Mouse (Mus musculus) kidney, adult 11 months (tissue): Measurements from ENCODE around the gene Cyp2a5.
"Not testable (repeated sequence)": the region's sequence is repeated elsewhere in the genome, so short reads cannot be mapped to it uniquely, and the experiment has no call there.

Experiments
- DNase-seq: peaks from one replicate; pipeline ENCODE4 v3.0.0; 2022

Gene Cyp2a5

DNA sequence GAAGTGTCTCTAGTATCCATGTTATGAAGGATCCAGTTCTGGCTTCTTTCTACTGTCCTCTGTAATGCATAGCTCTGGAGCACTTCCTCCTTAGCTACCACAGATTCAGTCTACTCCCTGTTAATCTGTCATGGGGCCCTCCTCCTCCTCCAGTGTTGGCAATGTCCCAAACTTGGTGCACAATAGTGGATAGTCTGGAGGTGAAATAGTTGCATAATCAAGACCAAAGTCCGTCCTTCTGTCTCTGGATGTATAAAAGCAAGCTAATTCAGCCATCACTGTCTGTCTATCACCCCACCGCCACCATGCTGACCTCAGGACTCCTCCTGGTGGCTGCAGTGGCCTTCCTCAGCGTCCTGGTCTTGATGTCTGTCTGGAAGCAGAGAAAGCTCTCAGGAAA, at the start of gene Cyp2a5:
Gene Cyp2a5, plus strand, starts transcription at position 247 of the 400 bp plus-strand sequence.
- peak; percentile 86 for DNase-seq

DNA sequence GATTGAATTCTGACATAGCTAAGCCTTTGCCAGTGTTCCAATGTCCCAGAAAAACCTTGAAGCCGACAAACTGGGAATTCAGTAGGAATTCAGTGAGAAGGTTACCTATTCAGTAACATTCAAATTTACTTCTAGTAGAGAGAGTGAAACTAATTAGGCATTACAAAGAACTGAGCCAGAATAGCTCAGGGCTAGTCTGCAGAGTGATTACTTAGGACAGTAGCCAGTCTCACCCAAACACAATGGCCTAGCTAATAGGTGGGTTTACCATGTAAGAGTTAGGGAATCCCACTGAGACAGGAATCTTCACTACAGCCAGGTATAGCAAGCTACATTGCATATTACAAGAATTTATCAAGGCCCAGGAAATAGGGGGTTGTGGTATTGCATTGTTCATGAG, 49.1 kb upstream of the Cyp2a5 start:
- DNase-seq: not testable (repeated sequence)

DNA sequence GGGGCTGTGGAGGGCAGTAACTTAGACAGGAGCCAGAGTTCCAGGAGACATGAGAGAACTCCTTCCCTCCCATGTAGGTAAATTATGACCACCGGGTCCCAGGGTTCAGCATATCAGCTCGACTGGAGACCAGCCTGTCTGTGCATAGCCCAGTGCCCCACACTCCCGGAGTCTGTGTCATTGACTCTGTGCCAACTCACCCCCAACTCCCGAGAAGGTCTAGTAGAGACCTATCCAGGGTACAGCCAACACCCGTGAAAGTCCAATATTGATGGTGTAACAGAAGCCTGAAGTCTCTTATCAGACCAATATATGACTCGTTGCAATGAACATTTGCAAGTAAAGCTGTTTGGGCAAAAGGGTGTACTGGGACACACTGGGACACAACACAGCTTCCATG, 45.1 kb upstream of the Cyp2a5 start:
- DNase-seq: no peak

DNA sequence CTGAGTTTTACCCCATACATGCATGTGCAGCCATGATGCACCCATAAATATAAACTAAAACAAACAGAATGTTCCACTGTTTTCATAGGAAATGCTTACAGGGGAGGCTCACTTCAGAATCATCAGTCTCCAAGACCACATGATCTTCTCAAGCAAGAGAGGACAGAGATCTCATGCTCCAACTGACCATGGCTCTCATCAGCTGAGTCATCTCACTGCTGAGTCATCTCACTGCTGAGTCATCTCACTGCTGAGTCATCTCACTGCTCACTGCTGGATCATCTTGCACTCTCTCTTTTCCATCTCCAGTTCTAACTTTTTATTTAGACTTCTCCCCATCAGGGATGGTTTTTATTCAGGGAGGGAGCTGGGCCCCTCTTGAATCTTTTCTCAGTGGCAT, 35.0 kb upstream of the Cyp2a5 start:
- no peak for DNase-seq

DNA sequence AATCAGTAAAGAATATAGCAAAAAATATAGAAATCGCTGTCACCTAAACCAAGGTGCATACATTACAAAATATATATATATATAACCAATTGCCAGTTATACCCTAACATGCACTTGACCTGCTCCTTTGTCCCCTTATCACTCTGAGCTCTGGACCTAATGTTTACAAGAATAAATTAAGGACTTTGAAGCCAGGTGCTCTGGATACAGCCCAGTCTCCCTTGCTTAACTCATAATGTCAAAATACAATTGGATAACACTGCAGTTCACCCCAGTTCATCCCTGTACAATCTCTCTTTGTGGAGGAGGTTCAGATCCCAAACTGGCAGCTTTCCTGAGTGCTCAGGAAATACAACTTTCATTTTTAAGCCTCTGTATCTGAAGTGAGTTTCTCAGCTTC, 34.1 kb upstream of the Cyp2a5 start:
- no peak for DNase-seq

DNA sequence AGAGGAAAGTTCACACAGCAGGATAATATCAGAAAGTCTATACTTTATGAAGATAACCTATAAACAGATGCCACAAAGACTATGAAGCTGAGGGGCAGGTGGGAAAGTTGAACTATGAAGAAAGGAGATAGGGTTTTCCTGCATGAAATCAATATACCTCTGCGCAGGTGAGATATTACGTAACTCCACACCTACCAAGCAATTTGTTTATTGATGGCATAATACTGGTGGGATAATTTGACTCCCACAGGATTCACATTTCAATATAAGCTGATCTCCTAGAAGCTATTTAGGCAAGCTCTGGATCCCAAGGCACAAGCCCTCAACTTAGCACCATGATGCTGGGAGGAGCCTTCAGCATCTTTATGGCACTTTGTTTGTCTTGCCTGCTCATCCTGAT, 26.5 kb upstream of the Cyp2a5 start, which contains the start of gene Cyp2g1:
Gene Cyp2g1, plus strand, starts transcription at position 301 of the 400 bp plus-strand sequence.
- no peak for DNase-seq

DNA sequence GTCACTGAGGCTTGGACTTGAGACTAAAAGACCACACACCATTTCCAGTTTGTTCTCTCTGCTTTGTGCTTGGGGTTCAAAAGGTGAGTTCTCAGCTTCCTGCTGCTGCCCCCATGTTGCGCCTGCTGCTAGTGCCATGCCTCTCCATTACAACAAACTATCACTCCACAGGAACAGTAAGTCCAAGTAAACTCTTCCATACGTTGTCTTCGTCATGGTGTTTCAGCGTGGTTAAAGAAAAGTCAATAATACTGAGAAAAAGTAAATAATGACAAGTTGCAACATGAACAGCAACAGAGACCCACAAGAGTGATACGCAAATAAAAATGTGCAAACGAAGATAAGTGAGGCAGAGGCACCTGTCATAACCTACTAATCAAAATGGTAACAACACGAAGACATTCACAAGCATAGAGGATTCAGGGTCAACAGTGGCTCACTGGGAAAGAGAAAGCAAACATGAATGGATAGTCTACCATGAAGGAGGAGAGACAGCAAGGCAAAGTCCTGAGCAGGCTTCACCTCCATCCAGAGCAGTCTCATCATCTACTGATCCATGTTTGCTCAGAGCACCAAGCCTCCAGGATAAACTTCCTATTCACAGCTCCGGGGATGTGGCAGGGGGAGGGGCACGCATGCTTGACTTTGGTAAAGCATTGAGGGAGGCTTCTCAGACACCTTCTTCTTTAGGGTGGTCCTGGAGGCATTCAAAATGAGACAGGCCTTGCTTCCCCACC, 3.4 kb upstream of the Cyp2a5 start:
- DNase-seq: not testable (repeated sequence)

DNA sequence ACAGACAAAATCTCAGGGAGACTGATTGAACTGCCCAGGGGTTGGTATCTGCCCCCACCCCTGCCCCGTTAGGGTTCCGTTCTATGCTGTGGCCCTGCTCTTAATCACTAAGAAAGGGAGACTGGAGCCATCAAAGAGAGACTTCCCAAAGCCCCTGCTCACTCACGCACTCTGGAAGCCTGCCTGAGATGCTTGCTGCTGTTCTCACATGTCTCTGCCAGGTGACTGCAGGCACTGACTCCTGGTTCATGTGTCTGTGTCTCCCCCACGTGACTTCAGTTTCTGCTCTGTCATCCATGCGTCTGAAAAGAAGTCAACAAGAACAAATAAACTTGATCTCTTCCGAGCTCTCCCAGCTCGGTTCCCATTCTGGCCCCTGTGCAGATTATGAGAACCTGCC, 2.4 kb upstream of the Cyp2a5 start:
- peak; percentile 92 for DNase-seq

DNA sequence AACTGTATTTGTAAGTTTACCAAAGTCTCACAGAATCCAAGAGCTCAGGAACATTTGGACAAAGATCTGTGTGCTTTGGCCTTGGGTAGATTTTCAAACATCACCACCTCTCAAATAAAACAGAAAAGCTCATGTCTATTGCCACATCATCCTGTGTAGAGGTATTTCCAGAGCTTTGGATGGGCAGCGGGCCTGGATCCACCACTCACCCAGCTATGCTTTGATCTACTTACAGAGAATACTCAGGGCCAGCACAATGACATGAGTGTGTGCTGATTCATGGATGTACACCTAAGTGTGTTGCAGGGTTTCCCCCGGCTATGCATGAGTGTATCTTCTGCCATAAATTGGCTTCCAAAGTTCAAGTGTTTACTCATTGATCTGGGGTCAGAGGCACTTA, 8.3 kb downstream of the Cyp2a5 start:
- not testable (repeated sequence) for DNase-seq

DNA sequence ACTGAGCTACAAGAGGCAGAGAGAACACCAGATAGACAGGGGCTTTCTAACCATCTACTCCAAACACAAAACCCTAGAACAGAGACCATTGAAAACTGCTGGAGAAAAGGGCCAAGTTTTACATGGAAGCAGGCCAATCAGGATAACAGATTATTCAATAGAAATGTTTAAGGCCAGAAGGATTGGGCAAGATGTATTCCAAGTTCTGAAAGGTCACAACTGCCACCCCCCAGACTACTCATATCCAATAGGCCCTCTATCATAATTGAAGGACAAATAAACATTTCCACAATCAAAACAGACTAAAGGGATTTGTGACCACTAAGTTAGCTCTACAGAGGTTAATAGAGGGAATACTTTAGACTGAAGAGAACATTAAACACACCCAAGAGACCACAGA, 15.0 kb downstream of the Cyp2a5 start:
- not testable (repeated sequence) for DNase-seq

DNA sequence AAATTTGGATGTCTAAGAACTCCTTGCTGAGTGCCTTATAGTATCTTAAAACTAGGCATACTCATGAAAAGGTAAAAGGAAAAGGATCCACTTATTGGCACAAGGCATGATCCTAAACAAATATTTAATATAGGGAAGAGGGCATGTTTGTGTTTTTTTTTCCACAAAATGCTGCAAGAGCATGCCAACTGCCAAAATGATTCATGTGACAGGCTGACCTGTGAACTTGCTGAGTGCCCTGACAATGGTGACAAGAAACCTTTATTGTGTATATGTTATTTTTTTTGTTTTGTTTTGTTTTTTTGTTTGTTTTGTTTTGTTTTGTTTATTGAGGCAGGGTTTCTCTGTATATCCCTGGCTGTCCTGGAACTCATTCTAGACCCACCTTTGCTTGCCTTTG, 43.5 kb downstream of the Cyp2a5 start:
- DNase-seq: not testable (repeated sequence)

DNA sequence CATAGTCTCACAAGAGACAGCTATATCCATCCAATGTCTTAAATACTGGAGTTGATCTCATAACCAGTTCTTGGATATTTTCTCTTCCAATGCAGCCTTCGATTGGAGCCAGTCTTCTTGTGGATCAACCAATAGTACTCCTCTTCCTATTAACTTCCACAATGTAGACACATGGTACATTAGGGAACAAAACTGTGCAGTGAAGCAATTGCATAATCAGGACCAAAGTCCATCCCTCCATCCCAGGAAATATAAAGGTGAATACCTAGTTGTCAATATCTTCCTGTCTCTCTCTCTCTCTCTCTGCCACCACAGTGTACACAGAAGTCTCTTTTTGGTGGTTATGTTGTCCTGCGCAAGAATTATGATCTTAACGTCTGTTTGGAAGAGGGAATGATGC, 45.5 kb downstream of the Cyp2a5 start:
- not testable (repeated sequence) for DNase-seq
